Mouse (Mus musculus): ENCODE results near the gene Mapk6. TPM values are rescaled to one million over a fixed set of nuclear protein-coding genes. Genes with fewer than 3 reads are reported as not detected.

The Mapk6 gene
- polyA plus RNA-seq, 1 experiment from 2014 or later, result 28.9 TPM

- ATAC-seq (ENCODE audit: low FRiP score, low TSS enrichment) (no peak), DNase-seq (ENCODE audit: low spot score) (no peak)
- H3K9me3 ChIP-seq (ENCODE audit: control insufficient read depth, low read length), result no peaks in the 10 kb centered on the region
- no peaks in the 10 kb centered on the region for H3K4me1 ChIP-seq (replicated peaks; ENCODE audit: control insufficient read depth, insufficient read depth)
- H3K36me3 ChIP-seq (ENCODE audit: control insufficient read depth, insufficient read depth, low read length), result peaks cover 10% of the 10 kb centered on the region
- H3K9ac ChIP-seq (ENCODE audit: low read length), result no peak overlapping the region
- no peak overlapping the region for H3K4me3 ChIP-seq (ENCODE audit: low read depth, low read length)
- WGBS, result 93% methylated on average over 3 of the region's 3 CpGs
- no peaks in the 10 kb centered on the region for H3K27me3 ChIP-seq (ENCODE audit: control insufficient read depth, insufficient read depth, low read length)
- no peak overlapping the region for H3K4me2 ChIP-seq (replicated peaks; ENCODE audit: low read depth)
- H3K27ac ChIP-seq (replicated peaks), result no peak overlapping the region
- TF ChIP-seq EP300 (optimal IDR thresholded peaks at IDR 0.05), result no peak
- no peak for TF ChIP-seq CTCF (IDR thresholded peaks at IDR 0.05; ENCODE audit: low read depth)
These were observed 81.8 kb downstream of the Mapk6 start for GRCm38 (mm10) chr9:75328047-75328446.

- ATAC-seq (ENCODE audit: low FRiP score, low TSS enrichment) (peak; percentile 51; the same call in 1 of the 2 replicates), DNase-seq (ENCODE audit: low spot score) (peak; percentile 21)
These were observed 87.5 kb downstream of the Mapk6 start for GRCm38 (mm10) chr9:75322099-75322885.

DNA sequence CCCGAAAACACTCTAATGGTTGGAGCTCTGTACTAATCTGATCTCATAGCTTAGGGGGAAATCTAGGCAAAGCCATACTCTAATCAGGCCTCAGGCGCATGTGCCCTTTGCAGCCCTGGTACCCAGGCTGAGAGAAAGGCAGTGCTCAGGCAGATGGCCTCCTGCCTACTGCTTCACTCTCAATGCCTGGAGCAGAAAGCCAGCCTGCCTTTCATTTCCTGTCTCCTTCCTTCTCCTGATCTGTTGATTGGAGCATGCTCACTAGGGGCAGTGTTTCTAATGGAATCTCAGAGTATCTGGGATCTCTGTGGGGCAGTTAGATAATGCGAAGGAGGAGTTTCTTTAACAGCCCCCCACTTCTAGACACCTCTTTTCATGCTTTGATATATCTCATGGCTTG, 90.4 kb downstream of the Mapk6 start:
- Histone ChIP-seq H3K4me2 (replicated peaks; ENCODE audit: low read depth) (no peak overlapping the region), H3K9me3 (ENCODE audit: control insufficient read depth, low read length) (no peaks in the 10 kb centered on the region), H3K4me1 (replicated peaks; ENCODE audit: control insufficient read depth, insufficient read depth) (no peaks in the 10 kb centered on the region), H3K27ac (replicated peaks) (no peak overlapping the region), H3K4me3 (ENCODE audit: low read depth, low read length) (no peak overlapping the region), H3K36me3 (ENCODE audit: control insufficient read depth, insufficient read depth, low read length) (no peaks in the 10 kb centered on the region), H3K27me3 (ENCODE audit: control insufficient read depth, insufficient read depth, low read length) (no peaks in the 10 kb centered on the region), H3K9ac (ENCODE audit: low read length) (no peak overlapping the region)
- 61% methylated on average over 3 of the region's 3 CpGs for WGBS
- no peak for ATAC-seq (ENCODE audit: low FRiP score, low TSS enrichment)
- TF ChIP-seq EP300 (optimal IDR thresholded peaks at IDR 0.05), result no peak
- TF ChIP-seq CTCF (IDR thresholded peaks at IDR 0.05; ENCODE audit: low read depth), result peak; percentile 47
- no peak for DNase-seq (ENCODE audit: low spot score)

More at GRCm38 (mm10) chr9:75322099-75322885, 87.5 kb downstream of the Mapk6 start:
- Histone ChIP-seq H3K9me3 (ENCODE audit: control insufficient read depth, low read length) (no peaks in the 10 kb centered on the region), H3K4me2 (replicated peaks; ENCODE audit: low read depth) (no peak overlapping the region), H3K27ac (replicated peaks) (no peak overlapping the region), H3K36me3 (ENCODE audit: control insufficient read depth, insufficient read depth, low read length) (no peaks in the 10 kb centered on the region), H3K4me1 (replicated peaks; ENCODE audit: control insufficient read depth, insufficient read depth) (no peaks in the 10 kb centered on the region), H3K9ac (ENCODE audit: low read length) (no peak overlapping the region), H3K4me3 (ENCODE audit: low read depth, low read length) (no peak overlapping the region), H3K27me3 (ENCODE audit: control insufficient read depth, insufficient read depth, low read length) (no peaks in the 10 kb centered on the region)
- WGBS, result 68% methylated on average over 13 of the region's 13 CpGs
- TF ChIP-seq EP300 (optimal IDR thresholded peaks at IDR 0.05) (no peak), CTCF (IDR thresholded peaks at IDR 0.05; ENCODE audit: low read depth) (peak; percentile 32)

Other genes starting within 250 kb of the Mapk6 start
- gene Myo5c, start 178.0 kb downstream of the Mapk6 start, polyA plus RNA-seq (2015; fragmentation: Nextera tagmentation; extraction: Ambion mirVana), result 11.4 and 13.2 TPM in 2 replicates
- gene Gnb5, start 103.7 kb downstream of the Mapk6 start, polyA plus RNA-seq (2015; fragmentation: Nextera tagmentation; extraction: Ambion mirVana), result 16.1 and 17.5 TPM in 2 replicates
- gene Bcl2l10, start 62.2 kb downstream of the Mapk6 start, polyA plus RNA-seq (2015; fragmentation: Nextera tagmentation; extraction: Ambion mirVana), result not detected in 2 replicates
- gene Leo1, start 31.5 kb upstream of the Mapk6 start, polyA plus RNA-seq (2015; fragmentation: Nextera tagmentation; extraction: Ambion mirVana), result 16.1 and 17.8 TPM in 2 replicates
- gene Tmod3, start 149.7 kb upstream of the Mapk6 start, polyA plus RNA-seq (2015; fragmentation: Nextera tagmentation; extraction: Ambion mirVana), result 109 and 111 TPM in 2 replicates
- 11.3 and 11.9 TPM in 2 replicates for gene Tmod2, start 201.3 kb upstream of the Mapk6 start, polyA plus RNA-seq (2015; fragmentation: Nextera tagmentation; extraction: Ambion mirVana)
- gene Lysmd2, start 215.7 kb upstream of the Mapk6 start, polyA plus RNA-seq (2015; fragmentation: Nextera tagmentation; extraction: Ambion mirVana), result 30.3 and 32.2 TPM in 2 replicates